Mouse (Mus musculus) central nervous system, embryonic 14 days (tissue): ENCODE results near the gene Gm29866. TPM values are rescaled to one million over a fixed set of nuclear protein-coding genes. Genes with fewer than 3 reads are reported as not detected.

ENCODE experiments used
- polyA plus RNA-seq: library from polyadenylated mRNA; depleted of rRNA; stranded (reverse); fragments of >200 nt; gene quantifications from 2 replicates; pipeline ENCODE4 v1.2.3, GENCODE M21; 2012; rRNA removed

The Gm29866 gene
- polyA plus RNA-seq: not detected in 2 replicates

GRCm38 (mm10) chrY:20993557-20993956, at the start of gene Gm29866:
Gm29866 (minus strand) TSS chrY:20993657.

Other genes with a start within 250 kb of the Gm29866 start
- not detected in 2 replicates for gene Gm20909, start 170.9 kb upstream of the Gm29866 start, polyA plus RNA-seq
- gene Gm20865, start 247.9 kb upstream of the Gm29866 start, polyA plus RNA-seq: not detected in 2 replicates